Mouse (Mus musculus): ENCODE results near the gene Fgfr2.

GRCm38 (mm10) chr7:130631553-130632378 lies 2491.4 kb downstream of the Fgfr2 start:
- TF ChIP-seq CTCF (IDR thresholded peaks at IDR 0.05; ENCODE audit: control insufficient read depth, insufficient read depth, insufficient read length) (no peak), FOSL1 (IDR thresholded peaks at IDR 0.05; ENCODE audit: insufficient read depth, low read length, poor library complexity, severe bottlenecking) (no peak), USF1 (IDR thresholded peaks at IDR 0.05; ENCODE audit: low read depth) (no peak), MYOD1 (IDR thresholded peaks at IDR 0.05; ENCODE audit: control insufficient read depth, insufficient read length, low read depth) (no peak), MYOG (IDR thresholded peaks at IDR 0.05; ENCODE audit: control insufficient read depth, extremely low read depth, insufficient read length) (no peak), MAX (IDR thresholded peaks at IDR 0.05) (no peak), CEBPB (IDR thresholded peaks at IDR 0.05; ENCODE audit: low read depth) (no peak)
